Mouse (Mus musculus) forelimb bud, embryonic 11.5 days (tissue): ENCODE measurements around the gene Kcnma1.

Experiments used
- DNase-seq: peaks from one replicate; pipeline ENCODE4 v3.0.0-alpha.2; 2012; ENCODE audit warnings: low read depth, low spot score

The Kcnma1 gene

DNA sequence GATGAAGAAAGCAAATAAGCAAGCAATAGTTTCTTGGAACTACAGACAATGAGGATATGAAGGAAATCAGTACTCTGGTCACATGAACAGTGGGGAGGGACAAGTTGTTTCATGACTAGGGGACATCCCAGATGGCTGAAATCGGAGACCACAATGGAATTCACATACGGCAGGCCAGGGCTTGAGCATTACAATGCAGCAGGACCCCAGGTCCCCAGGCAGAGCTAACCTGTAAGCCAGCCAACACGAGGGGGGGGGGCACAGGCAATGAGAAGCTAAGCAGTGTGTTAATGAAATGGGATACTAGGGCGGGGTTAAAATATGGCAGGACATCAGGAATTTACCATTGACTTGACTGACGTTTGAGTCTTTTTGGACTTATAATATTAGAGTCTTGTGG lies 324.6 kb downstream of the Kcnma1 start:
- DNase-seq = peak; percentile 46

DNA sequence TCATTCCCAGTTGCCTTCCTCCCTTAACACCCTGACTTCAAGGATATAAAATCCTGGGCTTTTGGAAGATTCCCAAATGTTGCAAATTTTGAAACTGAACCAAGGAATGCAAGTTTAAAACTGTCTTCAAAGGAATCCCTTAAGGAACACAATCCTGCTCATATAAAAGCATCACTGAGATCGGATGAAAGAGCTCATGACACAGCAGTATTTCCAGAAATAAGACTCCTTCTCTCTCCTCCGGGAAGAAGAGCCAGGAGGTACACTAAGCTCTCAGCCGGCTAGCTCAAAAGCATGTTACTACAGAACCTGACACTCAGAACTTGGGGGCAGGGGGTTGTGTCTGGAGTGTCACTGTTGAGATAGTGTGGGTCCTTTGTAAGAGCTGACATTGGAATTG lies 325.8 kb downstream of the Kcnma1 start:
- DNase-seq = no peak

DNA sequence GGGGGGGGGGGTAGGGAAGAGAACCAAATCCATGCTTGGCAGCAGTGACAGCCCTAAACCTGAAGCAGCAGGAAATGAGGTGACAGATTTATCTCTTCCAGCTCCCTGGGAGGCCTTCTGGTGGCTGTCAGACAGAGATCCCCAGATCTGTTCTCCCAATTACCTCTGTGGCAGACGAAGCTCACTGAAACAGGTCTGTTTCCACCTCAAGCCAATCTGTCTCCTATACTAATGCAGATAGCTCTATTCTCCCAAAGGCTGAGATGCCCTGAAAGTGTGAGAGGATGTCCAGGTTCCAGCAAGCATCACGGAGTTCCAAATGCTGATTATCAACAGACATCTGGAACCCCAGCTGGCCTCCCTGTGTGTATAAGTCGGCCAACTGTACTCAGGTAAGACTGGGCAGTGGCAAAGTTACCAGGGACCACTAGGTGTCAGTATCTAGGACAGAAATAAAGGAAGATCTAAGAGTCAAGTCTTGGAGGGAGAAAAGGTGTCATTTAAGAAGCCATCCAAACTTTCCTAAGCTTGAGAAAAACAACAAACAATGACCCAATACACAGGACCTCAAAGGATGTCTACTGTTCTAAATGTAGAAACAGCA lies 329.7 kb downstream of the Kcnma1 start:
- no peak for DNase-seq

DNA sequence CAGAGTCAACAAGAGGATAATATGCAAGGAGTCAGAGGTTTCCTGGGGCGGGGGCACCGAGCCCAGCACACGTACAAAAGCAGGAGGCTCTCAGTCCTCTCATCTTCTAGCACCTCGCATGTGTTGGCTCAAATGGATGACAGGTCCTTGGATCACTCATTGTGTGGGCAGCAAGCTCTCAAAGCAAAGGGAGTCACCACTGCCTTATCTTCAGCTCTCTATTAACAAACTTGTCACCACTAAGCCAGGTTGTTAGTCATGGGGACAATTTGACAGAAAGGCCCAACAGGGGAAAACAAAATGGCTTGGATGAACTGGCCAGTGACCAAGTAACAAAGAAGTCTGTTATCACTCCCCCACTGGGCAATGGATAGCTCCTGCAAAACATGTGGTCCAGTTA lies 331.5 kb downstream of the Kcnma1 start:
- no peak for DNase-seq

DNA sequence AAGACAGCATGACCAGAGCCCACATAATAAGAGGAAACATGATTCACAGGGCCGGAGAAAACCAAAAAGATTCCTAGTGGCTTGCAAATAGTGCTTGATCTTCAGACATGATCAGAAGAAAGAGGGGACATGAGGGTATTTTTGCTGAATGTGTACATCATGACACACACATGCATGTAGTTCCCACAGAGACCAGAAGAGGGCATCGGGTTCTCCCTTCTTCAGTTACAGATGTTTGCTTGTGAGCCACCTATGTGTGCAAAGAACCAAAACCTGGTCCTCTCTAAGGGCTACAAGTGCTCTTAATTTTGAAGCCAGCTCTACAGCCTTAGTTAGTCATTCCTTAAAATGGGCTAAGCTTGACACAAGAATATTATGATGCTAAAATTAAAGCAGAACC lies 334.9 kb downstream of the Kcnma1 start:
- DNase-seq = peak; percentile 16

DNA sequence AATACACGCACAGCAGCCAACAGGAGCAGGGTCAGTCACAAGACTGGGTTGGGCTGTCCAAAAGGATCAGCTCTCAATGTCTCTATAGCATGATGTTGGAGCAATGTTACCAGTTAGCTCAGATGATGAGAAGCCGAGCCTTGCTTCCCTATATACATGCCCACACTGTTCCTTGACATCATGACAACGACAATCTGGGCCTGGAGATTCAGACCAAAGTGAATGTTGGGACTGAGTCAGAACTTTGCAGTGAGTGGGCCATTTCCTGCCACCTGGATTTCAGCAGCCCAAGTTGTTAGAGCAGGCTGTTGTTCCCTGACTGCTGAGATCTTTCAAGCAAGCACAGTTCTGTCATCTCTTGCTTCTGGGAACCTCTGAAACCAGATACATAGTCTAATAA lies 347.9 kb downstream of the Kcnma1 start:
- DNase-seq = no peak

DNA sequence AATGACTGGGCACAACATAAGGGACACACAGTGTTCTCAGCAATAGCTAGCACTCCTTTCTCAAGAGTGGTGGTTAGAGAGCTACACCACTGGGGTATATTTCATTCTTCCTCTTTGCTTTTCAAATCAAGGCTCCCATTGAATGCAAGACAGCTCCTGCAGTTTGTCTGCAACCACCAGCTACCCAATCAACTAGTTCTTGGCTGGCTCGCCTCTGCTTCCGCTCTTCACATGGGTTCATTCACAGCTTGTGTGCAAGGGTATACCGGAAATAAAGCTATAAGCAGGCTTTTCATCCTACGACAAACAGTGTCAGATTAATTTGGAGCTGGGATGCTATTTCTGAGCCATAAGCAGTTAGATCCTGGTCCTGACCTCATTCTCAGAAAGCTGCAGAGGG lies 362.6 kb downstream of the Kcnma1 start:
- no peak for DNase-seq

DNA sequence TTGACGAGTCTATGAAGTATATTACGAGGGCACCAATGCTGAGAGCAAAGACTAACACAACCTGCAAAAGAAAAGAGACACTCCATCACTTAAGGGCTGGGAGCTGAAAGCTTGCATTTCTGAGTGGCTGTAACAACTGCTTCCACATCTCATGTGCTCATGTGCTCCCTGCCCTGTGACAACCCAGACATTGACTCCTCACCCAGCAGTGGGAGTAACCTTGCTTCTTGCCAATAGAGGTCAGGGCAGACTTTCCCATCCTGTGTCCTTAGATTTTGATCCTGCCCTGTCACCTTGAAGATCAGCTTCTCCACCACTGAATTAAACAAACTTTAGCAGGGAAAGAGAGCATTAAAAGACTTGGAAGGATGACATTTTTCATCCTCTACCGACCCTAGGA lies 364.2 kb downstream of the Kcnma1 start:
- DNase-seq = no peak

DNA sequence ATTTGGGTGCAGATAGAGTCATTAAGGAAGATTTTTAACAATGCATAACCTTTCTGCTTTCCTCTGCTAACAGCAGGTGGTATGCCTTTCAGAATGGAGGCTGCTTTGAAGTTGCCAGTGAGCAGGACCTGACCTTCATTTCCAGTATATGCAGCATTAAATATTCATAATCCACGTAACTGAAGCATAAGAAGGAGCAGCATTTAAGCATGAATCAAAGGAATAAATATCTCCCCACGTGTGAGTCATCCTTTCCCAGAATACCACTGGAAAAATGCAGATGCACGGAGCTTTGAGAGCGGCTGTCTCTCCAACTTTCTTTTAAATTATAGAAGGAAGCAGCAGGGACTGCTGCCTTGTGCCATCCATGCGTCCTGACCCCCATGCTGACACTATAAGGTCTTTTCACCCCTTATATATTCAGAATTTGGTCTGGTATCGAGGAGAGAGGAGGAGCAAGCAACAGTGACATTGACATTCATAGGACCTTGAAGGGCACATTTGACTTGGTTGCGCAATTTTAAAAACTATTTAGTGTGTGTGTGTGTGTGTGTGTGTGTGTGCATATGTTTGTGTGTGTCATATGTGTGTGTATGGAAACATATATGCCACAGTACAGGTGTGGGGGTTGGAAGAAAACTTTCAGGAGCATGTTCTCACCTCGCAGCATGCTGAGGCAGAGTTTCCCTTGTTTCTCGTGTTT lies 368.8 kb downstream of the Kcnma1 start:
- DNase-seq = no peak

DNA sequence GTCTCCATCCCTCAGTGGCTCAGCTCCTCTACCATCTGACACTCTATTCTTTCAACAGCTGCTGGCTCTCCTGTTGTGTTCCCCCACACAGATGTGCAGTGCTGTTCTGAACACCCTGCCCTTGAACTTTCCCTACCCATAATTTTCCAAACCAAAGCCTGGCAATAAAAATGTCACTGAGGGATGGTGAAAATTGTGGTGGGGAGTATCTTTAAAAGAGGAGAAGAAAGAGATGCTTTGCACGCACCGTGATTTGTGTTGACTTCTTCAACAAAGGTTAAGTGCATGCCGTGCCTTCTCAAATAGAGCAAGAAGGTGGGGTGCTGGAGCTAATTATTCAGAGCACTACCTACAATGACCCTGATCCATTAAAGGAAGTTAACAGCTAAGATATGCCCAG lies 371.1 kb downstream of the Kcnma1 start:
- peak; percentile 19 for DNase-seq

DNA sequence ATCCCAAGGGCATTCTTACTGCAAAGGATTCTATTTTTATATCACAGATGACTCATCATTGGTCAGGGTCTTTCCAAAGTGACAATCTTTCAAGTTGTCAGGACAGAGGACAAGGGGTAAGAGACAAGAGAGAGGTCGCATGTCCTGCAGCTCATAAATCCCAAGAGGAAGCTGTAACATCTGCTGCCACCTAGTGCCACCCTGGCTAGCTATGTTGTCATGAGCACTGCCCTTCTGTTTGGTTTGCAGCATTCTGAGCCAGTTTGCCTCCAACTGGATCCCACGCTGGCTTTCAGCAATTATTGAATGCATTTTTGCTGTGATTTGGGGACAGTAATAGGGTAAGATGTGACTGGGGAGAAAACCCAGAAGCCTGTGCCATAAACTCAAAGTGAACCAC lies 373.6 kb downstream of the Kcnma1 start:
- no peak for DNase-seq

DNA sequence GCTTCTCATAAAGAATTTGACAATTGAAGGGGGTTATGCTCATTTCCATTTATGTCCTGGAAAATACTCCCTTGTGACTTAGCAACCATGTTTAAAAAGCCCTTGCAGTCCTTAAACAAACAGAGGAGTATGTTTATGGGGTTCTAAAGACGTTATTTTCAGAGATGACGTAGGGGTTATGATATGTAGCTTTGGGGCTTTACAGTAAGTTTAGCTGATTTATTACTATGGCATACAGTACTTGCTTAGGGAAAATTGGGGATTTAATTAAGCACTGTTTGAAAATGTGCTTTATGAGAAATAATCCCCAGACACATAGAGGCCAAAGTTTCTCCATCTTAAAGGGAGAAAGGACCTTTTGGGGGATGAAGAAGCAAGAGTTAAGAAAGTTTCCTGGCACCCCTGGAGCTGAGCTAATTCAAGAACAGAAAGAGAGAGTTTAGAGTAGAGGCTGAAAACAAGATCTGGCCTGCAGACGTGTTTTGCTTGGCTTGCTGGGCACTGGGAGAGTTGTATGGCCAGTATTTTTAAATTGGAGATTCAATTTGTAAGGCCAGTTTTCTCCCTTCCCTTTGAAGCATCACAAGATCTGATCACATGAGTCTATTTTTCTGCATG lies 376.1 kb downstream of the Kcnma1 start:
- DNase-seq = no peak

DNA sequence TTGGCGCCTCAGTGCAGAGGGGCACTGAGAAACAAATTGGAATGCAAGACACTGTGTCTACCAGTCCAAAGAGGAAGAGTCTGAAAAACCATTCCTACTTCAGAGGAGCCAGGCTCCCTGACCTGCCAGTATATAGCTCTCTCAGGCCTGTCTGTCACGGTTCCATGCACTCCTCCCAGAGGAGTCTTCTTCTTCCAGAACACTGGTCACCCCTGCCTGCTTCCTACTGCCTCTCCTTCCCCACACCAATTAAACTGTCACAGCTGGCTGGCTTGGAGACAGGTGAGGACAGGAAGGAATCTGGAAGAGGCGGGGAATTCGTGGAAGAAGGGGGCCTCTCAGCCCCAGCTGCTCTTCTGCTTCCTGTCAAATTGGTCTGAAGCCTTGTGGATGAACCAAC lies 378.4 kb downstream of the Kcnma1 start:
- no peak for DNase-seq

DNA sequence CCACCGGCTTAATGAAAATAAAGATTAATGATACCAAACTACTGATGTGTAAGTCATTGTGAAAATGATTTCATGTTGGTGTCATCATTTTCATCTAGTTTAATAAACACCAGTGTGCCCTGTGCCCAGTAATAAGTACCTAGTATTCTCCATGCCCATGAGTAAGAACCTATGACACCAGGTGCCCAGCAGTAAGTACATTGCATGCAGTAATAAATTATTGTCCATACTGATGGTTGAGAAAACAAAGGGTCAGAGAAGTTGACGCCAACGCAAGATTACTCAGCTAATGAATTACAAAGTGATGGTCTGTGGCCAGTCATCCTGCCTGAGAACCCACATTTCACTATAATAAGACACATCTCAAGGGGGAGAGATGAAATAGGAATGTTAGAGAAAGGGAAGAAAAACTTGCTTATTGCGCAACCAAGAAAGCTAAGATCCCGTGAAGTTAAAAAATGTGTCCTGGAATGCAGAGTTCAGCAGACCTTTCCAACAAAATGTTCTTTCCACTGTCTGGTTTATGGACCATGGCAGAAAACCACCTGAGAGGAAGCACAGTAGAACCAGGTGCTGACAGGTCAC lies 381.2 kb downstream of the Kcnma1 start:
- no peak for DNase-seq

DNA sequence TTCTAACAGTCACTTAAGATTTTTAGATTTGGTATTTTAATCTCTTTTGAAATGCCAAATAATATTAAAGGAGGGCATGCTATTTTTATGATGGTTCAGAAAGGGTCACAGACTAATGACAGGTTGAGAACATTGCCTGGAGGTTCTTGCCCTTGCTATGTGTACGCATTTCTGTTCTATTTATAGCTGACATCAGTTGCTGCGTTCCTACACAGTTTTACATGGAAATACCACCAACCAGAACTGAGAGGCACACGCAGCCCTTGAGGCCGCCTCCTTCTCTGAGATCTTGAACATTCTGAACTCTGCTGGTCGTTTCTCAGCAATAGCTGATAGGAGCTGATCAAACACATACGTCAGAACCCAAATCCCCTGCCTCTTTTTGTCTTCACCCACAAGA lies 387.4 kb downstream of the Kcnma1 start:
- DNase-seq = no peak

DNA sequence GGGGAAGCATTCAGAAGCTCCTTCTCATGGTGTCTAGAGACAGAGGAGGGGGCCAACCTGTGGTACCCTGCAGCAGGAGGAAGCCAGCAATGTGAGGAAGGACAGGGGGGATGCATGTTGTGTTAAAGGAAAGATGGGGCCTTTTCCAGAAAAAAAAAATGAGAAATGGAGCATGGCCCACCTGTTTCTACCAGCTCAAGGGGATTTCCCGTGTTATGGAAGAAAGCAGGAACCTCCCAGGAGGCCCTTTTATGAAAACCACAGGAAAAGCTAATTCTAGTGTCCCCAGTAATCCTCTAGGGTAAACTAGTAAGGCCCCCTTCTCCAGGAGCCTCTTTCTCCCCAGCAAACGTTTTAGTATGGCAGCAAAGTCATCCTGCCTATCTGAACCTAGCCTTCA lies 388.2 kb downstream of the Kcnma1 start:
- no peak for DNase-seq

DNA sequence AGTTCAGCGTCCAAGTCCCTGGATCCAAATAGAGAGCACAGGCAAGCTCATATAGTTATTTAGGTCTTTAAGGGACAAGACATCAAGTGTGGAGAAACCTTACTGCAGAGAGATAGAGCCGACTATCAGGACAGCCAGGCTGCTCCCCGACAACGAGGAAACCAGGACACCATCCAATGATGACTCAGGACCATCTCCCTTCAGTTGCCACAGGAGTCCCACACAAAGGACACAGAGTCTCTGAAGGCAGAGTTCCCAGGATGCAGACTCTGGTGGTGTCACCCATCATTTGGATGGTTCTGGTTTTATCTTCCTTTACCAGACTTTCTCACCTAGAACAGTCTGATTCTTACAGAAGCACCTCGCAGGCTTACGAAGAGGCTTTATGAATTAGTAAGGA lies 388.9 kb downstream of the Kcnma1 start:
- no peak for DNase-seq

DNA sequence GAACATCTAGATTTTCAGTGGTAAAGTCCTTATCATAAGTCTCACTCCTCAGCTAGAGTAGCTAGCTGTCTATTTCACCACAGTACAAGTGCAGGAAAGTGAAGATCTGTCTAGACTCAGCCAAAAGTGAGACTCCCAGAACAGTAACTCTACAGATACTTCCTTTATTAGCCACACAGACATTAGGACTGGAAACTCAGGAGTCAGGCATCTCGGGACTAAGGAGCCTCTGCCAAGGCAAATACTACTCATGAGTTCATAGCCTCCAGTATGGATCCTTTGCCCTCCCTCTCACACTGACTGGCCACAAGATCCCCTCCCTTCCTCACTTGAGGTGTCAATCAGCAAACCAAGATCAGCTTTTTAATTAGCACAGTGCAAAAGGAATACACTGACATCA lies 389.8 kb downstream of the Kcnma1 start:
- no peak for DNase-seq

DNA sequence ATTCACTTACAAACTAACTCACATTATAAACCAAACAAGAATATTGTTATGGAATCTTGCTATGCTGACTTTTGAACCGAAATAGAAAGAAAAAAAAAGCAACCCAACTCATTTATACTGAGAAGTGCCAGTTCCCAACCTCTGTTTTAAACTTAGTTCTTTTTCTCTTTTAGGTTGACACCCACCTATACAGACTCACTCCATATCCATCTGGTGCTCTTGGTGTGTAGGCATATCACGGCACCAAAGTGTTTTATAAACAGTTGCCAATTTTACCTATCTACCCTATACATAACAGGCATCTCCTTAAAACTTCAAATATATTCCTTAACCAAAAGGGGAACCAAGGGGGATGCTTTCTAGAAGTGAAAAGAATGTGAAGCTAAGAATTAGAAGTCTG lies 393.6 kb downstream of the Kcnma1 start:
- DNase-seq = no peak

DNA sequence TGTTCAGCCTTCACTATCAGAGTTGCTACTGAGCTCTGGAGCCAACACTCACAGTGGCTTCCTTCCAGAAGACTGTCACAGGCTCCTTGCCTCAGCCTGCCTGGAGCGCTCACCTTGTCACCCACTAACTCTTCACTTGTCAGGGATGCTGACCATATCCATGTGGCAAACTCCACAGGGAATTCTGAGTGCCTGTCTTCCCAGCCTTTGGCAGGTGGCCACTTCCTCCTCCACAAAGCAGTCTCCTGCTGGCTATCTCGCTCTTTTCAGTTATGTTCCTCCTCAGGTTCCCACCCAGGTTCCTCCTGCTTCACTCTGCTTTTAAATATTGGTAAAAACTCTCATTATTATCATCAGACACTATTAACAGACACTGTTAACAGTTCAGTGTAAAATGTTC lies 395.3 kb downstream of the Kcnma1 start:
- DNase-seq = no peak

DNA sequence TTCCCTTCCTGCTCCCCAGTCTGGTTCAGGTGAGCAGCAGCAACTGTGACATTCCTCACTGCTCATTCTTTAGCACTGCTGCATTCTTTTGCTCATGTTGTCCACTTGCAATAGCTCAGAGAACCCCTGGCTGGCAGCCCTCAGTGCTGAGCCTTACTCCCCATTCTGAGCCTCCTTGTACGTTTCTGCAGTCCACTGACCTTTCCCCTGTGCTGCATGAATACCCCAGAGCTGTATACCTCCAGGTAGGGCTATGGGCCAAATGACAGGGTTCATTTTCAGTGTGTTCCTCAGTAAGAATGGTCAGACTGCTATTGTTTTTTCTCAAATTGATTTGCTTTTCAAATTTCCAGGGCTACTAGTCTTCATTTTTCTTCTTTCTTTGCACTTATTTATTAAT lies 396.2 kb downstream of the Kcnma1 start:
- DNase-seq = no peak

DNA sequence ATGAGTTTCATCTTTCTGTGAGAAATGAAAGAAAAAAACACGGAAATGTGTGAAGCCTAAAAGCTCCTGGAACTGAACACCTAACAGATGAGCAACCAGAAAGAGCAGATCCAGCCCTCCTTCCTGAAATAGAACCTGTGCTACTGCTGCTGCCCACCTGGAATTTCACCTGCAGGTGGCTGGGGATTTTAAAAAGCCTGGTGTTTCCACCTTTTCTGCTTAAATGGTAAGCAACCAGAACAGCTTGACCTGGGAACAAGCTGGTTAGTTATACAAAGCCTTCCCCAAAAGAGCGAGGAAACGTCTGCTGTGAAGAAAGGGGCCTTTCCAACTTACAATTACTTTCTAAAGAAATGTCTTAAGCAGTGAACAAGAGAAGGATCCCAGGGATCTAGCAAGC lies 404.2 kb downstream of the Kcnma1 start:
- no peak for DNase-seq

DNA sequence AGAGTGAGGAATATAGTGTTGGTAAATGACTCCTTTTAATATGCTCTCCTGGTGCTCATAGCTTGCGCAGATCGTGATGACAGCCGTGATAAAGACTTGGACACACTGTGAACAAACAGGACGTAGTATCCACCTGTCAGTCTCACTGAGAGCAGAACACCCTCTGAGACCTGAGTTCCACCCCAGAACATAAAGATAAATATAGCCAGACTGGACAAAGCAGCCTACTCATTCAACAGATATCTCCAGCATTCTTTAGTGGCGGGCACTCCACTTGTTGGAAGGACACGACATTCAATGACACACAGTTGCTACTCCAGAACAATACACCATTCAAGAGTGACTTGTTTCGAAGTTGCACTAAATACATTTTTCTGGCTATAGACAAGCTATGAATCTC lies 408.6 kb downstream of the Kcnma1 start:
- no peak for DNase-seq
